Mouse (Mus musculus) kidney, embryonic 15.5 days (tissue): ENCODE measurements around the gene Sit1. TPM values are rescaled to one million over a fixed set of nuclear protein-coding genes. Genes with fewer than 3 reads are reported as not detected.

Experiments
- ATAC-seq: fragments of 200-750 bp; cut with Nextera tagmentation; replicated peaks from 2 replicates; pipeline ENCODE4 v1.8.0; 2017; ENCODE audit warnings: moderate TSS enrichment; ENCODE audit not compliant: low FRiP score
- H3K27ac ChIP-seq: fragments of 300-500 bp; sonication (generic); 2 replicates; pipeline ENCODE4 v1.5.1; 2015; ENCODE audit warnings: mild to moderate bottlenecking, inconsistent platforms
- H3K27me3 ChIP-seq: fragments of 300-500 bp; sonication (generic); 2 replicates; pipeline ENCODE4 v1.6.1; 2015; ENCODE audit warnings: inconsistent platforms
- H3K36me3 ChIP-seq: fragments of 300-500 bp; sonication (generic); 2 replicates; pipeline ENCODE4 v1.6.1; 2015; ENCODE audit warnings: inconsistent platforms
- H3K4me1 ChIP-seq: fragments of 300-500 bp; sonication (generic); 2 replicates; pipeline ENCODE4 v1.6.1; 2015; ENCODE audit warnings: inconsistent platforms
- H3K4me2 ChIP-seq: fragments of 300-500 bp; sonication (generic); 2 replicates; pipeline ENCODE4 v1.6.1; 2015; ENCODE audit warnings: moderate library complexity, mild to moderate bottlenecking, inconsistent platforms
- H3K4me3 ChIP-seq: fragments of 300-500 bp; sonication (generic); replicated peaks from 2 replicates; pipeline ENCODE4 v1.5.1; 2015; ENCODE audit warnings: mild to moderate bottlenecking, inconsistent platforms
- H3K9ac ChIP-seq: fragments of 300-500 bp; sonication (generic); 2 replicates; pipeline ENCODE4 v1.6.1; 2015; ENCODE audit warnings: mild to moderate bottlenecking, inconsistent platforms
- H3K9me3 ChIP-seq: fragments of 300-500 bp; sonication (generic); replicated peaks from 2 replicates; pipeline ENCODE4 v1.6.1; 2016; ENCODE audit warnings: inconsistent platforms
- WGBS: fragments of 180-500 bp; shearing (Covaris S2); methylation state at CpG from one replicate; pipeline ENCODE4 v1.1.7; 2015; ENCODE audit warnings: mixed read lengths; 5-methylcytosine and 5-hydroxymethylcytosine counted together
- polyA plus RNA-seq: library from polyadenylated mRNA; unstranded; fragments of >200 nt; fragmentation: Nextera tagmentation; extraction: Ambion mirVana; gene quantifications from 2 replicates; pipeline ENCODE4 v1.2.1, GENCODE M21; 2015

Gene Sit1
- not detected in 2 replicates for polyA plus RNA-seq

DNA sequence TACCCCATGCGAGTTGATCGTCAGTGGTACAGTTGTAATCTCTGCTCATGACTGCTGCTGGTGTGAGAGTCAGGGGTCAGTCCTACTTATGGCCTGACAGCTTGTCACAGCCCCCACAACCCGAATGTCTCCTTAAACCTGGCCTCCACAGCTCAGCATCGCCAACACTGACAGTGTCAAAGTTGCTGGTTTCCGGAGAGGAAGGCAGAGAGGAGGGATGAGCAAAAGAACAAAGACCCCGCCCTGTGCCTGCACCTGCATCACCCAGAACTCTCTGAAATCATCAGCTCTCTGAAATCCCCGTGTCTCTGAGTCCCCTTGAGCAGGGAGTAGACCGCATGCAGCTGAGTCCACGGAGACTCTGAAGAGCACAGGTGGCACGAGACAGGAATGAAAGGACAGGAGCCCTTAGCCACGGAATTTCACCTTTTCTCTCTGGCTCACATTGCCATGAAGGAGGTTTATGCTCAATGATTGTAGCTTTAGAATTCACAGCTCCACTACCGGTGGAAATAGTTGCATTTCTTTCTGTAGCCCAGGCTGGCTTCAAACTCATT is at the start of gene Sit1:
TSS of gene Sit1 (minus strand) at position 200 of the 557 bp plus-strand sequence.
- no peak within 1 kb of the TSS for H3K4me3 ChIP-seq
- H3K27ac ChIP-seq = no peak within 1 kb of the TSS

DNA sequence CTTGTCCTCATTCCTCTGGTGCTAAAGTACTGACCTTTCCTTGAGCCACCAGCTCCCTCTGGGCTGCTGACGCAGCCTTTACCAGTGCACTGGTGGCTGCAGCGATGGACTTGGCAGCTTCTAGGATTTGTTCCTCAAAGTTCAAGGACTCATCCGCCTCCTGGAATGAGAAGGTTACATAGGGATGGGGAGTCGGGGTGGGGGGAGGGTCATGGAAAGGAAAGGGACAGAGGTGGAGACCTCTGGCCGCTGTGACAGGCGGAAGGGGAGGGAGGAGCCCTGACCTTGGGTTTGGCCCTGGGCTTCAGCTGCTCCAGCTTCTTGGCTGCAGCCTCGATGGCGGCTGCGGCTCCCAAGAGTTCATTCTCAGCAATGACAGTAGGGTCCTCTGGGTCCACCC is 49.7 kb upstream of the Sit1 start:
- no peak overlapping the region for H3K4me2 ChIP-seq
- H3K9me3 ChIP-seq = no peaks in the 10 kb centered on the region
- H3K4me1 ChIP-seq = 0 out of 2 replicates have a peak, but pooled peaks cover 5% of the 10 kb centered on the region
- no peaks in the 10 kb centered on the region for H3K27me3 ChIP-seq
- H3K4me3 ChIP-seq = no peak overlapping the region
- peaks cover 75% of the 10 kb centered on the region for H3K36me3 ChIP-seq
- no peak overlapping the region for H3K9ac ChIP-seq
- H3K27ac ChIP-seq = no peak overlapping the region
- WGBS = 77% methylated on average over 9 of the region's 9 CpGs
- no peak for ATAC-seq

More for the DNA sequence above, at the start of gene Sit1:
- H3K4me1 ChIP-seq = peaks cover 5% of the 10 kb centered on the region; the same call in 1 of the 2 replicates
- ATAC-seq = no peak
- no peaks in the 10 kb centered on the region for H3K9me3 ChIP-seq
- 59% methylated on average over 12 of the region's 12 CpGs for WGBS
- no peaks in the 10 kb centered on the region for H3K27me3 ChIP-seq
- H3K4me2 ChIP-seq = no peak within 1 kb of the TSS
- no peaks in the 10 kb centered on the region for H3K36me3 ChIP-seq
- H3K9ac ChIP-seq = no peak within 1 kb of the TSS

DNA sequence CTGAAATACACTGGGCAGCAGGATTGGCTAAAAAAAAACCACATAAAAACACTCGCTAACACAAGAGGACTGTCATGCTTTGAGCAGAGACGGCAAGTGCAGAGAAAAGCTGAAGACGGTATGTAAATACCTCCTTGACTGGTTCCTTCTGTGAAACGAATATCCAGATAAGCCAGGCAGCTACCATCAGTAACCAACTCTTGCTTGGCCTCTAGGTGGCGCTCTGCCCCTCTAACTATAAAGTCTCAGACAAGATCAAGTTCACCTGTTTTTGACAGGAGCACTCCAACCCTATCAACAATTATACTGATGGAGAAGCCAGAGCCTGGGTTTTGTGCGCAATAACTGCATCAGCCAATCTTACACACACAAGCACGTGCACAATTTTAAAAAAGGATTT is 47.0 kb upstream of the Sit1 start:
- WGBS = 21% methylated on average over 7 of the region's 7 CpGs
- Histone ChIP-seq H3K27me3 (peaks cover 8% of the 10 kb centered on the region; the same call in 1 of the 2 replicates), H3K9ac (no peak overlapping the region), H3K36me3 (peaks cover 48% of the 10 kb centered on the region), H3K4me1 (0 out of 2 replicates have a peak, but pooled peaks cover 5% of the 10 kb centered on the region), H3K9me3 (no peaks in the 10 kb centered on the region), H3K27ac (peak overlapping the region; percentile 54; the same call in 1 of the 2 replicates), H3K4me2 (no peak overlapping the region), H3K4me3 (no peak overlapping the region)
- ATAC-seq = 0 out of 2 replicates have a peak, but pooled peaks have one; percentile 31

DNA sequence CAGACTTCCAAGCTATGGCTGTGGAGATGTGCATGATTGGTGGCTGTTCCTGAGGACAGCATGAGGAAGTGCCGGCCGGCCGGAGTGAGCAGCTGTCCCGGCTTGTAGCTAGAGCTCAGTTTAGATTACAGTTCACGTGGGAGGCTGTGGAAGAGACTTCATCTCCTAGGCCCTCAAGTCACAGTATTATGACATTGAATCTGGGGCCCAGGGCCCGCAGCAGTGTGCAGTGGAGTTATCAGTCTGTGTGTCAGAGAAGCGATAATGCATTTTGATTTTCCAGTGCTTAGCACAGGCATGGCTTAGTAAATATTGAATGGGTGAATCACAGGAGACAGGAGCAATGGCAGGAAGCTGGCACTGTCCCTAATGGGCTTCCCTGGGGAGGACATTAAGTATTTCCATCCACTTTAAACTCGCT is 46.6 kb upstream of the Sit1 start:
- Histone ChIP-seq H3K9ac (no peak overlapping the region), H3K36me3 (peaks cover 43% of the 10 kb centered on the region), H3K4me2 (no peak overlapping the region), H3K4me1 (0 out of 2 replicates have a peak, but pooled peaks cover 5% of the 10 kb centered on the region), H3K27ac (peak overlapping the region; percentile 54; the same call in 1 of the 2 replicates), H3K4me3 (no peak overlapping the region), H3K27me3 (peaks cover 13% of the 10 kb centered on the region; the same call in 1 of the 2 replicates), H3K9me3 (no peaks in the 10 kb centered on the region)
- WGBS = 40% methylated on average over 8 of the region's 8 CpGs
- ATAC-seq = no peak

DNA sequence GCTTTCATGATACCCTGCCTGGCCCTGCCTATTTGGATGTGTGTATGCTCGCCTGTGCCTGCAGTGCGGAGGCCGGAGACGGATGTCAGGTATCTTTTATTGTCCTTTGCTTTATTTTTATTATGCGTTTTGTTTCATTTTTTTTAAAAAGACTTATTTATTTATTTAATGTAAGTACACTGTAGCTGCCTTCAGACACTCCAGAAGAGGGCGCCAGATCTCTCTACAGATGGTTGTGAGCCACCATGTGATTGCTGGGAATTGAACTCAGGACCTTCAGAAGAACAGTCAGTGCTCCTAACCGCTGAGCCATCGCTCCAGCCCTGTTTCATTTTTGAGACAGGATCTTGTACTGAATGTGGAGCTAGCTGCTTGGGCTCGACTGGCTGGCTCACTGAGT is 45.0 kb upstream of the Sit1 start:
- Histone ChIP-seq H3K27ac (no peak overlapping the region), H3K4me1 (peaks cover 18% of the 10 kb centered on the region)
- WGBS = 85% methylated on average over 9 of the region's 9 CpGs

DNA sequence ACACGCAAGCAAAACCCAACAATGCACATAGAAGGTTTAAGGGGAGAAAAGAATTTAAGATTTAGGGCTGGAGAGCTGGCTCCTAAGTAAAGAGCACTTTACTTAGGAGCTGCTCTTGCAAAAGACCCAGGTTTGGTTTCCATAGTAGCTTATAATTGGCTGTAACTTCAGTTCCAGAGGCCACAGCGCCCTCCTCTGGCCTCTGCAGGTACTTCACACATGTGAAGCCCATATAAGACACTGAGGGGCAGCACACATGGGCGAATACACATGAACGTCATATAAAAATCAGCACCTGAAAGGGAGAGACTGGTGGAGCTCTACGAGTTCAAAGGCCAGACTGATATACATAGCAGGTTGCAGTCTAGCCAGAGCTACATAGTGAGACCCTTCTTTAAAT is 44.3 kb upstream of the Sit1 start:
- Histone ChIP-seq H3K9me3 (no peaks in the 10 kb centered on the region), H3K27ac (no peak overlapping the region), H3K4me2 (no peak overlapping the region), H3K4me3 (no peak overlapping the region), H3K4me1 (peaks cover 24% of the 10 kb centered on the region), H3K9ac (no peak overlapping the region), H3K36me3 (peaks cover 21% of the 10 kb centered on the region), H3K27me3 (peaks cover 30% of the 10 kb centered on the region)
- 68% methylated on average over 5 of the region's 5 CpGs for WGBS
- ATAC-seq = no peak

More for the DNA sequence above, 45.0 kb upstream of the Sit1 start:
- Histone ChIP-seq H3K27me3 (peaks cover 24% of the 10 kb centered on the region), H3K4me3 (no peak overlapping the region), H3K9me3 (no peaks in the 10 kb centered on the region), H3K4me2 (no peak overlapping the region), H3K36me3 (peaks cover 27% of the 10 kb centered on the region), H3K9ac (no peak overlapping the region)
- no peak for ATAC-seq

DNA sequence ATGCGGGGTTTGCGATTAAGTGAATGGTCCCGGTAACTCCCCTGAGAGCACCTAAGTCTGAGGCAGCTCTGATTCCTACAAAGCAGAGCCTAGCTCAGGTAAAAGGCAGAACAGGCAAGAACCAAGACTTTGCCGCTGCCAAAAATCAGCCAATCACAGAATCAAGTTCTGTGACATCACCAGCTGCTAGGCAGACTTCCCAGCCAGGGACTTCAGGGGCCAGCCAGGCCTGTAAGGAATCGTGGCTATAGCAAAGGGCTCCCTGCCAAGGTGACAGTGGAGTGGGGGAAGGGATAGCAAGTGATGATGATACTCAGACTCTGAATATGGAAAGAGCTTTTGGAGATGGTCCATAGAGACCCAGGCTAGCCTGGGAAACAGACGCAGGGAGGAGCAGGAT is 36.4 kb upstream of the Sit1 start:
- H3K36me3 ChIP-seq = peaks cover 30% of the 10 kb centered on the region
- H3K4me1 ChIP-seq = peaks cover 62% of the 10 kb centered on the region
- peak overlapping the region; percentile 83; the same call in 1 of the 2 replicates for H3K27ac ChIP-seq
- 11% methylated on average over 6 of the region's 6 CpGs for WGBS
- H3K4me3 ChIP-seq = peak overlapping the region; percentile 27
- peaks cover 39% of the 10 kb centered on the region for H3K27me3 ChIP-seq
- peak overlapping the region; percentile 19; the same call in 1 of the 2 replicates for H3K9ac ChIP-seq
- no peaks in the 10 kb centered on the region for H3K9me3 ChIP-seq
- H3K4me2 ChIP-seq = peak overlapping the region; percentile 88
- ATAC-seq = peak; percentile 26; the same call in 1 of the 2 replicates

DNA sequence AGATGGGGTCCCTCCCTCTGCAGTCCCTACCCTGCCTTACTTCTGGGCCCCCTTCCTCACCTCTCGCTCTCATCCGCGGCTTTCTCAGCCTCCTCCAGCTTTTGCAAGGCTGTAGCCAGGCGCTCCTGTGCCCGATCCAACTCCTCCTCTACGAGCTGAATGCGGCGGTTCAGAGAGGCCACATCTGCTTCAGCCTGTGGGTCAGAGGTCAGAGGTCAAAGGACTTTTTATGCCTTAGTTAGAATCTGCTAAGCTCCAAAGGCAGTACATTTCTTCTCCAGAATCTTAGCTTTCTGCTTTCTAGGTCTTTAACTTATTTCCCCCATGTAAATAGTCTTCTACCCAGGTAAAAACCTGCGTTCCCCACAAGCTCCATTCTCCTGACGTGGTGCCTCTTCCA is 36.0 kb upstream of the Sit1 start:
- ATAC-seq = no peak
- Histone ChIP-seq H3K36me3 (peaks cover 30% of the 10 kb centered on the region), H3K27ac (no peak overlapping the region), H3K9ac (peak overlapping the region; percentile 19; the same call in 1 of the 2 replicates), H3K4me1 (peaks cover 60% of the 10 kb centered on the region), H3K4me3 (peak overlapping the region; percentile 27), H3K27me3 (peaks cover 35% of the 10 kb centered on the region), H3K4me2 (peak overlapping the region; percentile 88), H3K9me3 (no peaks in the 10 kb centered on the region)
- 19% methylated on average over 10 of the region's 10 CpGs for WGBS

DNA sequence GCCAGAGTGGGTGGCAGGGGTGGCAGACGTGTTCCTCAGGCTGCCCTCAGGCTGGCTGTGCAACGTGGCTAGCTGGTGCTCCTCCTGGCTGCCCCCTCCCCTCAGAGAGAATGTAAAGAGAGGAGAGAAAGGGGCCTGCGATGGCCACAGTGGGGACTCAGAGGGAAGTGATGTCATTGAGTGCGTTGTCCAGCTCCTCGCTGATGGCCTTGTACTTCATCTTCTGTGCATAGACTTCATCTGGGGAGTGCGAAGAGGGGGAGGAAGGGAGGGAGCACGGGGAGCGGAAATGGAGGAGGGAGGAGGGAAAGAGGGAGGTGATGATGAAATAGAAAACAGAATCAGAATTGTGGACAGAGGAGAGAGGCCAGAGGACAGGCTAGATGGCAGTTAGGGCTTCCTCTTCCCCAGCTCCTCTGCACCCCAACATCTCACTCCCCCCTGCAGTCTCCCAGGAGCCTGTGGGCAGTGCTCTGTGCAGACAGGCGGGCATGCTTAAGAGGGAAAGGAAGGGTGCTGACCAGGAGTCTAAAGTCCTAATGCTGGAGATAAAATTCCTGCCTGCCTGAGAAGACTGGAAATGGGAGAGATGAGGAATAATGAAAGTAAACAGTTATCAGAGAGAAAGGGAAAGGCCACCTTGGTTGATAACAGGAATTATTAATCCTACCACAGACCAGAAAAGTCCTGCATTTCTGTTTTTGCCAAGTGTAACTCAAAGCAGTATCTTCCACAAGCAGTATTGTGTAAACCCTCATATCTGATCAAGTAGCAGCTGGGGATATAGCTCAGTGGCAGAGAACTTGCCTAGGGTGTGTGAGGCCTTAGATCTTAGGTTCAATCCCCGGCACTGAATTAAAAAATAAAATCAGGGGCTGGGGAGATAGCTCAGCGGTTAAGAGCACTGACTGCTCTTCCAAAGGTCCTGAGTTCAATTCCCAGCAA is 32.5 kb upstream of the Sit1 start:
- Histone ChIP-seq H3K27ac (no peak overlapping the region), H3K9ac (no peak overlapping the region), H3K36me3 (peaks cover 30% of the 10 kb centered on the region), H3K27me3 (peaks cover 9% of the 10 kb centered on the region; the same call in 1 of the 2 replicates), H3K4me1 (peaks cover 25% of the 10 kb centered on the region), H3K4me2 (no peak overlapping the region), H3K4me3 (no peak overlapping the region), H3K9me3 (no peaks in the 10 kb centered on the region)
- WGBS = 70% methylated on average over 11 of the region's 11 CpGs
- ATAC-seq = no peak

DNA sequence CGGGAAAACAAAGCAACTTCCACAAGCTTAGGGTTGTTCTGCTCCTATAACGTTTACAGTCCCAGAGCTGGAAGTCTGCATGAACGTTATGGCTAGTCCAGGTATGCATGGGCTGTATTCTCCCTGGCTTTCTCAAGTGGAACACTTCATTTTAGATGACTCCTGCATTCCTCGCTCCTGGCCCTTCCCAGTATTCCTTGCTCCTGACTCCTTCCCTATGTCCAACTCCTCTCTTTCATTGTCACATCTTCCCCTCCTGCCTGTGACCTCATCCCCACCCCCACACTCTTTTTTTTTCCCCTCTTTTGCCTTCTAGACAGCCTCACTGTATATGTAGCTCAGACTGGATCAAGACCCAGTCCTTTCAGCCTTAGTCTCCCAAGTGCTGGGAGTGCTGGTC is 30.3 kb upstream of the Sit1 start:
- H3K36me3 ChIP-seq = peaks cover 26% of the 10 kb centered on the region
- H3K9me3 ChIP-seq = no peaks in the 10 kb centered on the region
- peaks cover 10% of the 10 kb centered on the region for H3K4me1 ChIP-seq
- H3K4me2 ChIP-seq = no peak overlapping the region
- no peak overlapping the region for H3K4me3 ChIP-seq
- no peak for ATAC-seq
- H3K27ac ChIP-seq = no peak overlapping the region
- H3K27me3 ChIP-seq = 0 out of 2 replicates have a peak, but pooled peaks cover 1% of the 10 kb centered on the region
- H3K9ac ChIP-seq = no peak overlapping the region
- 68% methylated on average over 4 of the region's 4 CpGs for WGBS

DNA sequence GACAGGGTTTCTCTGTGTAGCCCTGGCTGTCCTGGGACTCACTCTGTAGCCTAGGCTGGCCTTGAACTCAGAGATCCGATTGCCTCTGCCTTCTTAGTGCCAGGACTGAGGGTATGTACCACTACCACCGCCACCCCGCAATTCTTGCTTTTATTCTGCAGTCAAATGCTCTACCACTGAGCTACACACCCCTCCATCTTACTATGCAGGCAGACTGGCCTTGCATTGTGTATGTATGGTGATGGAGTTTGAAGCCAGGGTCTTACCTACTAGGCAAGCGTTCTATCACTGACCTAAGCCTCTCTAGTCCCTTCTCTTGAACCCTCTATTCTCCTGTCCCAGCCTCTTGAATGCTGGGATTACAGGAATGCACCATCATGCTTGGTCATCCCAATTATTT is 29.8 kb upstream of the Sit1 start:
- ATAC-seq = no peak
- no peak overlapping the region for H3K4me3 ChIP-seq
- no peak overlapping the region for H3K9ac ChIP-seq
- no peaks in the 10 kb centered on the region for H3K27me3 ChIP-seq
- H3K27ac ChIP-seq = no peak overlapping the region
- H3K4me2 ChIP-seq = no peak overlapping the region
- WGBS = 85% methylated on average over 4 of the region's 4 CpGs
- peaks cover 12% of the 10 kb centered on the region for H3K4me1 ChIP-seq
- peaks cover 25% of the 10 kb centered on the region for H3K36me3 ChIP-seq
- no peaks in the 10 kb centered on the region for H3K9me3 ChIP-seq

DNA sequence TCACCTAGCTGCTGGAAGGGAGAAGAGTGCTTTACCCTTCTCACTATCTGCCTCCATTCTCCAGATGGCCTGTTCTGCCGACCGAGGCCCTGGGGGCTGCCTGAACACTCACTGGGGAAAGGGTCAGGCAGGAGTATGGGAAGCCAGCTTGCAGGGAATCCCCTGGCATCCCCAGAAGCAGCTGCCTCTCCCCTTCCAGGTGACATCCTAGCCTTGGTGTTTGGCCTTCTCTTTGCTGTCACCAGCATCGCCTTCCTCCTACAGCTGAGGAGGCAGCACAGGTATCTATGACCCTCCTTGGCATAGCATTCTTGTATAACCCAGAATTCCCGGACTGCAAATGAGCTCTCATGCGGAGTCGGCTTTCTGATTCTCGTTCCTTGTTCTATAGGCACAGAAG is 29.1 kb upstream of the Sit1 start:
- H3K36me3 ChIP-seq = peaks cover 19% of the 10 kb centered on the region
- no peaks in the 10 kb centered on the region for H3K9me3 ChIP-seq
- H3K27ac ChIP-seq = no peak overlapping the region
- no peak overlapping the region for H3K9ac ChIP-seq
- no peak for ATAC-seq
- no peak overlapping the region for H3K4me2 ChIP-seq
- H3K4me3 ChIP-seq = no peak overlapping the region
- 54% methylated on average over 7 of the region's 7 CpGs for WGBS
- H3K27me3 ChIP-seq = 0 out of 2 replicates have a peak, but pooled peaks cover 2% of the 10 kb centered on the region
- H3K4me1 ChIP-seq = peaks cover 19% of the 10 kb centered on the region
